Mouse (Mus musculus) erythroid progenitor cell, adult 5-6 weeks (primary cell): Measurements from ENCODE around the gene Gabrd. TPM values are rescaled to one million over a fixed set of nuclear protein-coding genes. Genes with fewer than 3 reads are reported as not detected.

Experiments used
- ATAC-seq: replicated peaks from 2 replicates; pipeline ENCODE4 v1.8.0; 2016; ENCODE audit warnings: moderate number of reproducible peaks, mild to moderate bottlenecking, moderate TSS enrichment, inconsistent platforms; ENCODE audit not compliant: poor library complexity, low FRiP score, severe bottlenecking
- total RNA-seq, 2 experiments: library from RNA; stranded (forward) in 1 of 2; stranded (reverse) in 1 of 2; fragments of 150-400 nt in 1 of 2; fragments of 186-747, 209-891 nt in 1 of 2; gene quantifications; 2 replicates each; pipeline versions ENCODE4 v1.2.3 to v1.2.4; 2015 to 2017; ENCODE audit warnings: low replicate concordance in 2 of 2

Gabrd gene
- total RNA-seq, 2 experiments from 2014 or later = not detected

GRCm38 (mm10) chr4:155346350-155346749, 51.6 kb downstream of the Gabrd start:
- no peak for ATAC-seq

DNA sequence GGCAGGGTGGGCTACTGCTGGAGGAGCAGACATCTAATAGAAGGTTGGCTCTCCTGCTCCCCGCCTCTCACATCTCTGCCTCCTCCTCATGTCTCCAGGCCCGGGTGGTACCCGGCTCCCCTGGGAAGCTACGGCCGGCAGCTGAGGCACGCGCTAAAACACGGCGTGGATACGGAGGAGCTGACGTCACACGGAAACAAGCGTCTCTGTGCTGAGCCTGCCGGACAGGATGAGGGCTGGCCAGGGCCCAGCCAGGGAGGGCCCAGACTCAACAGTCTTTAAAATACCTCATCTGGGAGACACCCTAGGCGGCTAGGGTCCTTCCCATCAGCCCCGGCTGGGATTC, 52.3 kb downstream of the Gabrd start:
- no peak for ATAC-seq

DNA sequence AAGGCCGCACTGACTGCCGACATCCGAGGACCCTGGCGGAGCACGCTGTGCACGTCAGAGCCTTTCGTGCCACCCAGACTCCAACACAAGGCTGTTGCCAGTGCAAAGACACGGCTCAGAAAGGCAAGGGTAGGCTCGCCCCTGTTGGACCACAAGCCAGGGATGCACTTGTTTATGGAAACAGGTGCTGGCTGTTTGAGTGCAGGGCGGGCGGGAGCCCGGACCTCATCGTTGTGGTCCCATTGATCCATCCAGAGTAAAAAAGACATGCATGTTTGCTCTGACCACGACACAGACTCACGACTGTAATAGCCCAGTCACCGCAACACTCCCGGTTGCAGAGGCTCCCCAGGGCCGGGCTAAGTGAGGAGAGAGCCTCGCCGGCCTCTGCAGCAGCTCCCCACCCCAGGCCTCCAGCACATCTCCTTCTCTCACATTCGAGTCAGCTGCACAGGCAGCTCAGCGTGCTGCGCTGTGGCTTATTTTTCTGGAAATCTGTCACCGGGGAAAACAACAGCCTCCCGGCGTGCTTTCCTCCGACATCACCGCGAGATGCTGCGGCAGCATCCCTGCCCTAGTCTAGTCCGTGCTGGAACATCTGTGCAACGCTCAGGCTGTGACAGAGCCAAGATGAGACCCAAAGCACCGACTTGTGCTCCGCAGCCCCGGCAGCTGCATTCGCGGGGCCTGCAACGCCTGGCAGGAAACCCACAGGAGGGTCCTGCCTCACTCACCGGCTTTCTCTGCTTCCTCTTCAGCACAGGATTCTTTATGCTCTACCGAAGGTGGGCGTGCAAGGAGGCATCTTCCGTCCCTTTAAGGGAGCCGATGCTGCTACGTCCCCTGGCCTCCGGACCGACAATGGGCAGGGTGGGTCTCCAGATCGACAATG, 53.0 kb downstream of the Gabrd start:
- no peak for ATAC-seq

GRCm38 (mm10) chr4:155344299-155344600, 53.7 kb downstream of the Gabrd start:
- no peak for ATAC-seq

GRCm38 (mm10) chr4:155343415-155344298, 54.3 kb downstream of the Gabrd start:
- no peak for ATAC-seq

DNA sequence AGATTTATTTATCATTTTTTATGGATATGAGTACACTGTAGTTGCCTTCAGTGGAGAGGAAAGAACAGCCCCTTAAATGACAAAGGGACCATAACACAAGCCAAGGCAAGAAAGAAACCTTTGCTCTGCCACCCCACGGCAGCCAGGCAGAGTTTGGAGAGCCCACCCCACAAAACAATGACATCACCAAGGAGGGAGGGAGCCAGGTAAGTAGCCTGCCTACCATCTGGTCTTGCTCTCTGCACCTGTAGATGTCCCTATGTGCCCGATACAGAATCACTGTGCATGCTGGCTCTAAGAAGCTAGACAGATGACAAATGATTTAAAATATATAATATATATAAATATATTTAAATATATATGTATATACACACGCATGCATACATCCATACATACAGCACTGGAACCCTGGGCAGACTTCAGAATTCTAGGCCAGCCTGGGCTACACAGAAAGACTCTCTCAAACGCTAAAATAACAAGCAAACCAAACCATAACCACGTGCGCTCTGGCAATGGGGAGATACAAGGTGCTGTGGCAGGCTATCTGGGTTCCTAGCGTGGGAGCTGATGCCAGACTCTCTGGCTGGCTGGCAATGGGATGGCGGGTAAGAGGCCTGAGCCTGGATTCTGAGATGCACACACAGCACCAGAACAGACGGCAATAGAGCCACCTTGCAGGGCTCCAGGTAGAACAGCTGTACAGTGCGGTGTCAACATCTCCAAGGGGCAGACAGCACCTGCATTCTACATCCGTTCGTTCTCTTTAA, 61.4 kb downstream of the Gabrd start:
- no peak for ATAC-seq

Other genes starting within 250 kb of the Gabrd start
- 5.0 and 9.7 TPM in 2 replicates for gene Ski, start 175.5 kb downstream of the Gabrd start, total RNA-seq (2015; ENCODE audit: low replicate concordance)
- 1.7 and 2.7 TPM in 2 replicates for gene Ski, start 175.5 kb downstream of the Gabrd start, total RNA-seq (2017; ENCODE audit: low replicate concordance)
- gene Faap20, start 148.3 kb downstream of the Gabrd start, total RNA-seq (2015; ENCODE audit: low replicate concordance) = 4.0 and 6.7 TPM in 2 replicates
- gene Faap20, start 148.3 kb downstream of the Gabrd start, total RNA-seq (2017; ENCODE audit: low replicate concordance) = 2.1 and 2.2 TPM in 2 replicates
- gene Prkcz, start 36.8 kb downstream of the Gabrd start, total RNA-seq (2015; ENCODE audit: low replicate concordance) = 12.2 TPM in 1 of 2 replicates, not detected in the other
- not detected in 2 replicates for gene Prkcz, start 36.8 kb downstream of the Gabrd start, total RNA-seq (2017; ENCODE audit: low replicate concordance)
- not detected in 2 replicates for gene Cfap74, start 11.1 kb upstream of the Gabrd start, total RNA-seq (2015; ENCODE audit: low replicate concordance)
- not detected in 2 replicates for gene Cfap74, start 11.1 kb upstream of the Gabrd start, total RNA-seq (2017; ENCODE audit: low replicate concordance)
- gene Tmem52, start 71.0 kb upstream of the Gabrd start, total RNA-seq (2015; ENCODE audit: low replicate concordance) = not detected in 2 replicates
- gene Tmem52, start 71.0 kb upstream of the Gabrd start, total RNA-seq (2017; ENCODE audit: low replicate concordance) = not detected in 2 replicates
- gene Gnb1, start 93.2 kb upstream of the Gabrd start, total RNA-seq (2015; ENCODE audit: low replicate concordance) = 95.2 and 108 TPM in 2 replicates
- 24.6 and 31.3 TPM in 2 replicates for gene Gnb1, start 93.2 kb upstream of the Gabrd start, total RNA-seq (2017; ENCODE audit: low replicate concordance)
- gene Nadk, start 164.3 kb upstream of the Gabrd start, total RNA-seq (2015; ENCODE audit: low replicate concordance) = 25.9 and 26.0 TPM in 2 replicates
- 9.9 and 12.9 TPM in 2 replicates for gene Nadk, start 164.3 kb upstream of the Gabrd start, total RNA-seq (2017; ENCODE audit: low replicate concordance)
- gene Slc35e2, start 203.3 kb upstream of the Gabrd start, total RNA-seq (2015; ENCODE audit: low replicate concordance) = 10.9 and 31.4 TPM in 2 replicates
- gene Slc35e2, start 203.3 kb upstream of the Gabrd start, total RNA-seq (2017; ENCODE audit: low replicate concordance) = 12.2 and 14.1 TPM in 2 replicates
- 28.5 and 59.5 TPM in 2 replicates for gene Cdk11b, start 226.7 kb upstream of the Gabrd start, total RNA-seq (2015; ENCODE audit: low replicate concordance)
- gene Cdk11b, start 226.7 kb upstream of the Gabrd start, total RNA-seq (2017; ENCODE audit: low replicate concordance) = 53.6 and 56.3 TPM in 2 replicates
- not detected in 2 replicates for gene Gm10563, start 247.3 kb upstream of the Gabrd start, total RNA-seq (2015; ENCODE audit: low replicate concordance)
- gene Gm10563, start 247.3 kb upstream of the Gabrd start, total RNA-seq (2017; ENCODE audit: low replicate concordance) = not detected in 2 replicates